Mouse (Mus musculus) heart, embryonic 14.5 days (tissue): ENCODE results near the gene Zfyve27. TPM values are rescaled to one million over a fixed set of nuclear protein-coding genes. Genes with fewer than 3 reads are reported as not detected.

Experiments
- ATAC-seq: fragments of 200-750 bp; cut with Nextera tagmentation; 2 replicates; pipeline ENCODE4 v1.8.0; 2017; ENCODE audit warnings: low read depth, moderate TSS enrichment; ENCODE audit not compliant: insufficient number of reproducible peaks, insufficient read depth, low FRiP score
- H3K27ac ChIP-seq, 2 experiments: fragments of 200-500 bp in 1 of 2; fragments of 300-500 bp in 1 of 2; sonication (generic) in 1 of 2; replicated peaks in 1 of 2; 2 replicates each; pipeline ENCODE4 v1.5.1; 2012 to 2014; ENCODE audit warnings: low read depth in 2 of 2, low read length in 2 of 2, control low read depth in 1 of 2, mild to moderate bottlenecking in 1 of 2, mixed read lengths in 1 of 2; ENCODE audit not compliant: control insufficient read depth in 1 of 2, insufficient read depth in 1 of 2
- H3K27me3 ChIP-seq: fragments of 300-500 bp; sonication (generic); 2 replicates; pipeline ENCODE4 v1.6.1; 2014; ENCODE audit warnings: mild to moderate bottlenecking, low read length, control low read depth; ENCODE audit not compliant: control insufficient read depth, insufficient read depth
- H3K36me3 ChIP-seq: fragments of 300-500 bp; sonication (generic); 2 replicates; pipeline ENCODE4 v1.6.1; 2014; ENCODE audit warnings: mild to moderate bottlenecking, control low read depth, low read length, mixed read lengths; ENCODE audit not compliant: control insufficient read depth, insufficient read depth
- H3K4me1 ChIP-seq, 2 experiments: fragments of 200-500 bp in 1 of 2; fragments of 300-500 bp in 1 of 2; sonication (generic) in 1 of 2; 2 replicates each; pipeline ENCODE4 v1.6.1; 2012 to 2014; ENCODE audit warnings: low read length in 2 of 2, control low read depth in 1 of 2, mixed read lengths in 1 of 2; ENCODE audit not compliant: control insufficient read depth in 2 of 2, insufficient read depth in 2 of 2
- H3K4me2 ChIP-seq: fragments of 300-500 bp; sonication (generic); 2 replicates; pipeline ENCODE4 v1.6.1; 2014; ENCODE audit warnings: mild to moderate bottlenecking, low read length
- H3K4me3 ChIP-seq, 2 experiments: fragments of 200-500 bp in 1 of 2; fragments of 300-500 bp in 1 of 2; sonication (generic) in 1 of 2; 2 replicates each; pipeline ENCODE4 v1.5.1; 2012 to 2014; ENCODE audit warnings: low read length in 2 of 2, mild to moderate bottlenecking in 2 of 2, control low read depth in 1 of 2, low read depth in 1 of 2, moderate library complexity in 1 of 2; ENCODE audit not compliant: control insufficient read depth in 1 of 2, insufficient read depth in 1 of 2
- H3K9ac ChIP-seq: fragments of 300-500 bp; sonication (generic); 2 replicates; pipeline ENCODE4 v1.6.1; 2014; ENCODE audit warnings: mild to moderate bottlenecking, low read length
- H3K9me3 ChIP-seq: fragments of 300-500 bp; sonication (generic); 2 replicates; pipeline ENCODE4 v1.6.1; 2016; ENCODE audit warnings: low read length, control low read depth; ENCODE audit not compliant: control insufficient read depth
- WGBS: fragments of 180-500 bp; shearing (Covaris S2); extraction: QIAGEN DNeasy Blood & Tissue Kit; methylation state at CpG from one replicate; pipeline ENCODE4 v1.1.7; 2014; 5-methylcytosine and 5-hydroxymethylcytosine counted together
- polyA plus RNA-seq: library from polyadenylated mRNA; unstranded; fragments of >200 nt; fragmentation: Nextera tagmentation; extraction: Ambion mirVana; gene quantifications from 2 replicates; pipeline ENCODE4 v1.2.1, GENCODE M21; 2014

The Zfyve27 gene
- 14.7 and 15.7 TPM in 2 replicates for polyA plus RNA-seq

DNA sequence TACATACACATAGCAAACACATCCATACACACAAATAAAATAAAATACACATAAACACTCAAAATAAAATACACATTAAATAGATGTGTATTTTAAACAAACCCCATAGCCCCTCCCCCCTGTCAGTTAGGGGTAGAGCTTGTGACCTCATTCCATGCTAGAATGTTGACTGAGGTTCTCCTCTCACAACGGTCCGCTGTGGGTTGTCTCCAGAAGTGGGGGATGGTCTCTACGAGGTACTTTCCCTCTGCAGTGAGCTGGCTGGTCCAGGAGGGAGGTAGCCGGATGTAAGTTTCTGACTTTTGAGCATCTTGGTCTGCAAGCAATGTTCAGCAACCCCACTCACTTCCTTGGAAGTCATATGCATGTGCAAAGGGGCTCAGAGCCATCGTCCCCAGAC lies at the start of gene Zfyve27:
Gene Zfyve27, plus strand, starts transcription at position 188 of the 400 bp plus-strand sequence.
- no peak for ATAC-seq
- Histone ChIP-seq H3K9me3 (no peaks in the 10 kb centered on the region), H3K4me3 (no peak within 1 kb of the TSS), H3K9ac (no peak within 1 kb of the TSS), H3K27me3 (peaks cover 2% of the 10 kb centered on the region; the same call in 1 of the 2 replicates), H3K27ac (no peak within 1 kb of the TSS), H3K36me3 (no peaks in the 10 kb centered on the region), H3K4me1 (0 out of 4 replicates have a peak, but pooled peaks cover 0 to 4% of the 10 kb centered on the region in 2 experiments), H3K4me2 (no peak within 1 kb of the TSS)
- 64% methylated on average over 5 of the region's 5 CpGs for WGBS

DNA sequence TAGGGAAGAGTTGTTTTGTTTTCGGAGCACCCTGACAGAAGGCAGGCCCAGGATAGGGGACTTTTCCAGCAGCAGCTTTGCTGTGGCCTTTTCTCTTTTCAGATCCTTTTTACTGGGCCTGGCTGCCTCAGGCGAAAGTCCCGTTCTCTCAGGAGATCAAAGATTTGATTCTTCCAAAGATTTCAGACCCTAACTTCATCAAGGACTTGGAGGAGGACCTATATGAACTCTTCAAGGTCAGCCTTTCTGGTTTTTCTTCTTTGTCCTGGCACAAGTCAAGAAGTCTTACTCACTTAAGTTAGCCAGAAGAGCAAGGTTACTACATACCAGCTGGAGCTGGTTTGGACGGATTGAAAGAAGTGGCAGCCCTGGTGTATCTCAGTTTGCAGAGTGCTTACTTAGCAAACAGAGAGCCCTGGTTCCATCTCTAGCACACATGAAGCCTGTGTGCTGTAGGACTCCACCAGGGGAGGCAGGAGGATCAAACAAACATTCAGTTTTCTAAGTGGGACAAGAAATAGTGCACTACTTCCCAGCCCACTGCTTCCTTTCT lies 47.9 kb upstream of the Zfyve27 start:
- ATAC-seq = no peak
- no peak overlapping the region for H3K4me2 ChIP-seq
- H3K4me3 ChIP-seq = no peak overlapping the region
- H3K9me3 ChIP-seq = no peaks in the 10 kb centered on the region
- H3K4me1 ChIP-seq = no peaks in the 10 kb centered on the region
- H3K27ac ChIP-seq = no peak overlapping the region
- peaks cover 73% of the 10 kb centered on the region for H3K36me3 ChIP-seq
- H3K27me3 ChIP-seq = no peaks in the 10 kb centered on the region
- no peak overlapping the region for H3K9ac ChIP-seq
- WGBS = 88% methylated on average over 4 of the region's 4 CpGs

DNA sequence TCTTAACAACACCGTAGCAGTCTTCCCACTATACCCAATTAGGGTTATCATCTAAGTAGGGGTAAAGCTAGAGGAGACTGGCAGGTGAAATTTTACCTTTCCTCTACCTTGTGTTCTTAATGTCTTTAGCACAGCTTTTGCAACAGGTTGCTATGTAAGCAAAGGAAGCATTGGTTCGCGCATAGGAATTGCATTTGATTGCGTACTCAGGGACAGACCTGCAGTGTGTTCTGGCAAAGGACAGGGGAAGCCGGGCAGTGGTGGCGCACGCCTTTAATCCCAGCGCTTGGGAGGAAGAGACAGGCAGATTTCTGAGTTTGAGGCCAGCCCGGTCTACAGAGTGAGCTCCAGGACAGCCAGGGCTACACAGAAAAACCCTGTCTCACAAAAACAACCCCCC lies 45.6 kb upstream of the Zfyve27 start:
- no peak for ATAC-seq
- WGBS = 94% methylated on average over 9 of the region's 9 CpGs
- H3K9ac ChIP-seq = no peak overlapping the region
- H3K27me3 ChIP-seq = no peaks in the 10 kb centered on the region
- H3K27ac ChIP-seq = no peak overlapping the region
- H3K4me2 ChIP-seq = no peak overlapping the region
- peaks cover 93% of the 10 kb centered on the region for H3K36me3 ChIP-seq
- H3K9me3 ChIP-seq = no peaks in the 10 kb centered on the region
- H3K4me1 ChIP-seq = no peaks in the 10 kb centered on the region
- H3K4me3 ChIP-seq = no peak overlapping the region

DNA sequence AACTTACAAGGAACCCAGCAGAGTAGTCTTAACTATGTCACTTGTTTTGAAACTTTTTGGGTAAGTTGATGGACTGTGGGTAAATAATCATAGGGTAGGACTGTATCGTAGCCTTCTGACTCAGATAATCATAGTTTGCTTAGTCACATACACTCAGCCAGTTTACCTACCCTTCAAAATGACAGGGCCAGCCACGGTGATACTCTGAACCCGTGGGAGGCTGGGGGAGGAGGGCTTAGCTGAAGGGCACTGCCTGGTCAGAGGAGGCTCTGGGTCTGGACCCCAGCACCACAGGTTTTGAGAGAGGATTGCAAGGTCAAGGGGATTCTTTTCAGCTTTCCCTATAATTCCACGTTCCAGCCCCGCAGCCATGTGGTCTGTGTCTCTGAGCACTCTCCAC lies 45.2 kb upstream of the Zfyve27 start:
- peaks cover 94% of the 10 kb centered on the region for H3K36me3 ChIP-seq
- no peak overlapping the region for H3K27ac ChIP-seq
- H3K9me3 ChIP-seq = no peaks in the 10 kb centered on the region
- no peak overlapping the region for H3K4me2 ChIP-seq
- H3K4me3 ChIP-seq = no peak overlapping the region
- 76% methylated on average over 5 of the region's 5 CpGs for WGBS
- H3K4me1 ChIP-seq = no peaks in the 10 kb centered on the region
- no peak for ATAC-seq
- no peak overlapping the region for H3K9ac ChIP-seq
- H3K27me3 ChIP-seq = no peaks in the 10 kb centered on the region

DNA sequence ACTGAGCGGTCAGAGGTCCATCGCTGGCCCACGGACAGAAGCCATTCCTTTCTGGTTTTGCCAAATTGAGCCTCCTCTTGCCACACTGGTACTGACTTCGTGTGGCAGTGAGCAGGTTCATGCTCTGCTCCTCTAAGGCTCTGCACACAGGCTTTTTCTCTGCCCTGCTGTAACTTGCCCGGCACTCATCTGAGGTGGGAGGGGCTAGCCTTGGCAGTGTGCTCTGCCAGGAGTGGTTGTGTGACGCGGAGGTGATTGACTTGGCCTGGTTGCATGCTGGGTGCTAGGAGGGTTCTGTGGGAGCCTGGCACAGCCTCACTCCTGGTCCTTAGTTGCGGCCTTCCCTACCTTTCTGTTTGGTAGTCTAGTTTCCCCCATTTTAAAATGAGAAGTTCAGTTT lies 43.3 kb upstream of the Zfyve27 start:
- no peaks in the 10 kb centered on the region for H3K27me3 ChIP-seq
- no peak overlapping the region for H3K9ac ChIP-seq
- peaks cover 0 to 4% of the 10 kb centered on the region in 2 experiments; a peak in 1 of 4 replicates for H3K4me1 ChIP-seq
- peaks cover 96% of the 10 kb centered on the region for H3K36me3 ChIP-seq
- no peak overlapping the region for H3K4me3 ChIP-seq
- 89% methylated on average over 8 of the region's 8 CpGs for whole genome bisulfite sequencing
- H3K9me3 ChIP-seq = no peaks in the 10 kb centered on the region
- H3K27ac ChIP-seq = no peak overlapping the region
- ATAC-seq = no peak
- H3K4me2 ChIP-seq = no peak overlapping the region

DNA sequence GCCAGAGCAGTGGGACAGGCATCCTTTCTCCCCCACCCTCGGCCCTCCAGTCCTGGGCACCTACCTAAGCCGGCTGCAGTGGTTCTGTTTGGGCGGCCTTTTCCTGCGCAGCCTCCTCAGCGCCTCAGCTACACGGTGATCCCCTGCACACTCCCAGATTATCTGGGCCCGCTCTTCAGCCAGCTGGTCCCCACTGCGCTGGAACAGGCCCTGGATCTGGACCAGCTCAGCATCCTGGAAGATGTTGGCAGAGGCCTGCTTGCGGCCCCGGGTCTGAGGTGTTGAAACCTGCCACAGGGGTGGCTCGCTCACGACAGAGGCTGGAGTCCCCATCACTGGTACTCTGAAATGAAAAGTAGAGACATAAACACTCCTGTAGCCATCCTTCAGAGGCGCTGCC lies 39.1 kb upstream of the Zfyve27 start:
- no peak for ATAC-seq
- 79% methylated on average over 13 of the region's 13 CpGs for WGBS

DNA sequence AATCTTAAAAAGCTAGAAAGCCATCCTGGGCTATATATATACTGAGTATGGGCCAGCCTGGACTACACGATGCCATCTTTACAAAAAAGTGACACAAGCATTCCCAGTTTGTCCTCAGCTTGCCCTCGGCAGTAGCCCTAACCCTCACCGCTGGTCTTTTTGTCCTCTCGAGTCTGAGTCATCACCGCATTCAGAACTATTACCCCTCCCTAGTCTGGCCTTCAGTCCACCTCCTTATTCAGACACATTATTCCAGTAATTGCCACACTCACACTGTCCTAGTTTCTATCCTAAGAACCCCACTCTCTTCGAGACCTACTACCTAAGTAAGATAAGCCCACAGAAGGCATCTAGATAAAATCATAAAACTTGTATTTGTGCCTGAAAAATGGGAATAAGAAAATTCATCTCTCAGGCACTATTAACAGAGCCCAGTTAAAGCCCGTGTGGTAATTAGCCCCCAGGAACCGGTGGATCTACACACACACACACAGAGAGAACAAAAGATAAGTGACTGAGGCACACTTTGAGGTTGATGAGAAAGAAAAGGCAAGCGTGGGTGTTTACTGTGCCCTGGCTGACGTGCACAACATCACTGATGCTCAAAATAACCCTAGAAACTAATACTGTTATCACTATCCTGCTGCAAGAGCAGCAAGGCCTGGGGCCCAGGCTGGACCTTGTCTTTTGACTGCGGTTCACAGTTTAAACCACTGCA lies 38.1 kb upstream of the Zfyve27 start:
- peaks cover 45% of the 10 kb centered on the region for H3K36me3 ChIP-seq
- H3K27me3 ChIP-seq = no peaks in the 10 kb centered on the region
- 0 out of 4 replicates have a peak overlapping the region, but pooled peaks of 1 of the 2 experiments have one; percentile 27 for H3K27ac ChIP-seq
- H3K4me3 ChIP-seq = no peak overlapping the region
- peaks cover 25 to 41% of the 10 kb centered on the region in 2 experiments for H3K4me1 ChIP-seq
- ATAC-seq = no peak
- H3K4me2 ChIP-seq = 0 out of 2 replicates have a peak overlapping the region, but pooled peaks have one; percentile 11
- H3K9me3 ChIP-seq = no peaks in the 10 kb centered on the region
- H3K9ac ChIP-seq = no peak overlapping the region
- WGBS = 47% methylated on average over 11 of the region's 11 CpGs

More for the DNA sequence above, 39.1 kb upstream of the Zfyve27 start:
- no peak overlapping the region for H3K9ac ChIP-seq
- no peak overlapping the region for H3K4me2 ChIP-seq
- peaks cover 20 to 35% of the 10 kb centered on the region in 2 experiments for H3K4me1 ChIP-seq
- peaks cover 55% of the 10 kb centered on the region for H3K36me3 ChIP-seq
- H3K4me3 ChIP-seq = no peak overlapping the region
- no peaks in the 10 kb centered on the region for H3K9me3 ChIP-seq
- H3K27me3 ChIP-seq = no peaks in the 10 kb centered on the region
- no peak overlapping the region for H3K27ac ChIP-seq
